Mouse (Mus musculus) stomach, embryonic 16.5 days (tissue): ENCODE data around the gene Smap2. TPM values are rescaled to one million over a fixed set of nuclear protein-coding genes. Genes with fewer than 3 reads are reported as not detected.

ENCODE experiments used
- ATAC-seq: fragments of 200-750 bp; cut with Nextera tagmentation; 2 replicates; pipeline ENCODE4 v1.8.0; 2017; ENCODE audit warnings: moderate number of reproducible peaks, moderate TSS enrichment; ENCODE audit not compliant: insufficient read depth, low FRiP score
- H3K27ac ChIP-seq: fragments of 300-500 bp; sonication (generic); 2 replicates; pipeline ENCODE4 v1.5.1; 2014; ENCODE audit warnings: low read length
- H3K27me3 ChIP-seq: fragments of 300-500 bp; sonication (generic); 2 replicates; pipeline ENCODE4 v1.6.1; 2014; ENCODE audit warnings: low read length, control low read depth, mixed read lengths; ENCODE audit not compliant: control insufficient read depth, insufficient read depth
- H3K36me3 ChIP-seq: fragments of 300-500 bp; sonication (generic); 2 replicates; pipeline ENCODE4 v1.6.1; 2014; ENCODE audit warnings: low read length; ENCODE audit not compliant: control insufficient read depth, insufficient read depth
- H3K4me1 ChIP-seq: fragments of 300-500 bp; sonication (generic); 2 replicates; pipeline ENCODE4 v1.6.1; 2014; ENCODE audit warnings: low read length, control low read depth, mixed read lengths; ENCODE audit not compliant: control insufficient read depth, insufficient read depth
- H3K4me2 ChIP-seq: fragments of 300-500 bp; sonication (generic); 2 replicates; pipeline ENCODE4 v1.6.1; 2014; ENCODE audit warnings: low read depth, low read length, mixed read lengths
- H3K4me3 ChIP-seq: fragments of 300-500 bp; sonication (generic); replicated peaks from 2 replicates; pipeline ENCODE4 v1.5.1; 2014; ENCODE audit warnings: mild to moderate bottlenecking, low read length
- H3K9ac ChIP-seq: fragments of 300-500 bp; sonication (generic); 2 replicates; pipeline ENCODE4 v1.6.1; 2014; ENCODE audit warnings: low read length
- H3K9me3 ChIP-seq: fragments of 300-500 bp; sonication (generic); replicated peaks from 2 replicates; pipeline ENCODE4 v1.6.1; 2016; ENCODE audit warnings: low read length, control low read depth; ENCODE audit not compliant: control insufficient read depth
- WGBS: fragments of 180-500 bp; shearing (Covaris S2); extraction: QIAGEN DNeasy Blood & Tissue Kit; methylation state at CpG from one replicate; pipeline ENCODE4 v1.1.7; 2014; 5-methylcytosine and 5-hydroxymethylcytosine counted together
- polyA plus RNA-seq: library from polyadenylated mRNA; unstranded; fragments of >200 nt; fragmentation: Nextera tagmentation; extraction: Ambion mirVana; gene quantifications from 2 replicates; pipeline ENCODE4 v1.2.1, GENCODE M21; 2015

Smap2 gene
- polyA plus RNA-seq, 1 experiment from 2014 or later, result 10.0 TPM

DNA sequence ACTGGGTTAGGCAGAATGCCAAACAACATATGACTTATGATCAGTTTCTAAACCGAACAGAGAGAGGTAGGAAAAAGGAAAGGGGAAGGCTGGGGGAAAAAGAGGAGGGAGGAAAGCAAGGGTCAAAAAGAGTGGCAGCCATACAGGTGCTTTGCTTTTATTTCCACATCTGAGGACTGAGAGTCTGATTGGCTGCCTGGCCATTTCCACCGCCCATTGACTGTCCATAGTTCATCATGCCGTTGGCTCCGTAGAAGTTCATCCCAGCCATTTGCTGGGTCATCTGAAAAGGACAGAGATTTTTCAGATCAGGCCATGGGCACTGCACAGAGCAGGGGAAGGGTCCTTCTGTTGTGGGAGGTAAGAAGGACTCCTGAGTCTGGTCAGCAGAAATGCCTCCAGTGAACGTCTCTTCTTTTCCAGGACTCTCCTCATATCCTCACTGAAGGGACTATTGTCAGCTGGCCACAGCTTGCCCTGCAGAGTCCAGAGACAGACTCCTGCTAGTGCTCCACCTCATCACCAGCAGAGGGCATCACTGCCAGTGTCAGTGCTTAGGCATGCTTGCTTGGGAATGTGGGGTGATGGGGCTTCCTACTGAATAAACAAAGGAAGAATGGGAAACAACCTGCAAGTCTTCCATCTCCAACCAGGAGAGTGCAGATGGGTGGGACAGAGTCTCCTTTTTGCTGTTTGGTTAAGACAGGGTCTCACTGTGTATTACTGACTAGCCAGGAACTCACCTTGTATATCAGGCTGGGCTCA lies 47.5 kb downstream of the Smap2 start:
- H3K4me3 ChIP-seq, result no peak overlapping the region
- H3K9ac ChIP-seq, result no peak overlapping the region
- ATAC-seq, result no peak
- no peaks in the 10 kb centered on the region for H3K4me1 ChIP-seq
- 74% methylated on average over 5 of the region's 5 CpGs for WGBS
- no peaks in the 10 kb centered on the region for H3K27me3 ChIP-seq
- no peak overlapping the region for H3K4me2 ChIP-seq
- H3K27ac ChIP-seq, result no peak overlapping the region
- H3K9me3 ChIP-seq, result no peaks in the 10 kb centered on the region
- H3K36me3 ChIP-seq, result peaks cover 5% of the 10 kb centered on the region

DNA sequence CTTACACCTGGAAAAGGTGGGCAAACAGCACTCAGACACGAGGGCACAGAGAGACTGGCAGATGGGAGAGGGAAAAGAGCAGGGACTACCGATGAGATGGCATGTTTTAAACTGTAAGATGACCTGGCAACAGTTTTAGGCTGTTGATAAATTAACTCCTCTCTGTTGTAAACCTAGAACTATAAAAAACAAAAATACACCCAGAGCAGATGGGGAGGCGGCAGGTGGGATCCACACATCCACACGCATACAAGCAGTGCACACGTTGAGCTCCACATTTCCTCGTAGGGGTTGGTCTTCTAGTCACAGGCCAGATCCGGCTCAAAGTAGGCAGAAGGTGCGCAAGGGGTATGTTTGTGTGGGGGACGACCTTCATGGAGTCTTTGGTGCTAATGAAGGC lies 48.6 kb downstream of the Smap2 start:
- no peak overlapping the region for H3K4me2 ChIP-seq
- no peaks in the 10 kb centered on the region for H3K27me3 ChIP-seq
- H3K27ac ChIP-seq, result no peak overlapping the region
- H3K9ac ChIP-seq, result no peak overlapping the region
- H3K4me1 ChIP-seq, result no peaks in the 10 kb centered on the region
- H3K4me3 ChIP-seq, result no peak overlapping the region
- 91% methylated on average over 9 of the region's 9 CpGs for WGBS
- H3K9me3 ChIP-seq, result no peaks in the 10 kb centered on the region
- ATAC-seq, result no peak
- H3K36me3 ChIP-seq, result no peaks in the 10 kb centered on the region; the same call in none of the 2 replicates

DNA sequence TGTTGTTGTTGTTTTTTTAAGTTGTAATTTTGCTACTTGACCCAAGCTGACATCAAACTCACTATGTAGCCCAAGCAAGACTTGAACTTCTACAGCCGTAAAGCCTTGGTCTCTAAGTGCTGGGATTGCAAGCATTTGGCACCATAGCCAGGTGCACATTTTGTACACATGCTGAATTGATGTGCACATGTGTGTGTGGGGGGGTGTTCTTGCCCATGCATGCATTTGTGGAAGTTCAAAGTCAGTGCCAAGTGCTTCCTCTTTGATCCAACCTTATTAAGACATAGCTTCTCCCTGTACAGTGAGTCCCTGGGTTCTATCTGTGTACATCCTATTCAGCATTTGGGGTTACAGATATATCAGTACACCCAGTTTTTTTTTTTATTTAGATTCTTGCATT lies 61.5 kb downstream of the Smap2 start:
- H3K4me2 ChIP-seq, result no peak overlapping the region
- H3K36me3 ChIP-seq, result no peaks in the 10 kb centered on the region
- H3K9ac ChIP-seq, result no peak overlapping the region
- H3K27me3 ChIP-seq, result no peaks in the 10 kb centered on the region
- WGBS, result 97% methylated on average over 1 of the region's 1 CpGs
- no peak overlapping the region for H3K4me3 ChIP-seq
- H3K9me3 ChIP-seq, result no peaks in the 10 kb centered on the region
- no peak overlapping the region for H3K27ac ChIP-seq
- ATAC-seq, result no peak
- peaks cover 7% of the 10 kb centered on the region for H3K4me1 ChIP-seq

DNA sequence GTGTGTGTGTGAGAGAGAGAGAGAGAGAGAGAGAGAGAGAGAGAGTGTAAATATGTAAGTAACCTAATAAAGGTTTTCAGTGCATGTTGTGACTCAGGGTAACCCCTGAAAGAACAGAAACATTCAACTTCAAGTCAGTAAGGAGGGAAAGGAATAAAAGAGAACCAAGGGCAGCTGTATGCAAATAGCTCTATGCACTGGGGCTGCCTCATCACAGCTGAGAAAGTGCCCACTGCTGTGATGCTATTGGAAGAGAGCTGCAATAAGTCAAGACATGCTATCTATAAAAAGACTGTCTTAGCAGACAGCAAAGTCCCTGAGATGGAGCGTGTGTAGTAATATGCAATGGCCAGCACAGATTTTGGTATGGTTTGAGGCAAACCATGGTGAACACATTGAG lies 63.4 kb downstream of the Smap2 start:
- no peak overlapping the region for H3K9ac ChIP-seq
- H3K9me3 ChIP-seq, result no peaks in the 10 kb centered on the region
- H3K4me3 ChIP-seq, result no peak overlapping the region
- no peak overlapping the region for H3K4me2 ChIP-seq
- no peak for ATAC-seq
- no peaks in the 10 kb centered on the region for H3K27me3 ChIP-seq
- H3K36me3 ChIP-seq, result no peaks in the 10 kb centered on the region
- H3K4me1 ChIP-seq, result peaks cover 8% of the 10 kb centered on the region
- WGBS, result 82% methylated on average over 1 of the region's 1 CpGs
- no peak overlapping the region for H3K27ac ChIP-seq

DNA sequence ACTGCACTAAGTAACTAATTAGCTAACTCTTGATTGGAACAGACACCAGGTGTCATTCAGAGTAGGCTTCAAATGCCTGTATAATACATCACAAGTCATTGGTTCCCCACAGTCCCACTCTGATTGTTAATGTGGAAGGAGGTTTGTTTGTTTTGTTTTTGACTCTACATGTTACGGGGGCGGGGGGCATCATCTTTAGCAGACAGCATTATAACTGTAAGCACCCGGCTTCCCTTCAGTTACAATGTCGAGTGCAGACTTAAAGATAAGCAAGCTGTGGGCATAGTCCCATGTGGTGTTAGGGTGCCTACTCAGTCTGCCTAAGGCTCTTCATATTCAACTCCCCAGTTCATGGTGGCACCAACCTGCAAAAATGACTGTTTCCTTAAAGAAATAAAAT lies 64.0 kb downstream of the Smap2 start:
- Histone ChIP-seq H3K9ac (no peak overlapping the region), H3K27ac (no peak overlapping the region), H3K4me2 (no peak overlapping the region), H3K4me1 (peaks cover 8% of the 10 kb centered on the region), H3K4me3 (no peak overlapping the region), H3K36me3 (no peaks in the 10 kb centered on the region), H3K27me3 (no peaks in the 10 kb centered on the region), H3K9me3 (no peaks in the 10 kb centered on the region)
- 61% methylated on average over 4 of the region's 4 CpGs for WGBS
- no peak for ATAC-seq

DNA sequence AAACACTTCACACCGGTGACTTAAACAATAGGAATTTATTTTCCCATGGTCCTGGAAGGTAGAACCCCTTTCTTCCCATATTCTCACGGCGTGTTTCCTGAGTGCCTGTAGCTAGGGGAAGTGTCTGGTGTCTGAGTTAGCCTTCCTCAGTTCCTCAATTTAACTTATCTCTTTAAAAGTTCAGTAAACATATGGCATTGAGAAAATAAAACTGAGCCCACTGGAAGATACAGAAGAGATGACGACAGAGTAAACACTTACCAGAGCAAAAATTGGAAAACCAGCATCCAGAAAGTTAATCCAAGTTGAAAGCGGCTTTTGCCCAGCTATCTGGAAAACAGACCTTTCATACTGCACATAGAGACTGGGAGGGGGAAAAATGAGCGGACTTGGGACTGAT lies 64.9 kb downstream of the Smap2 start:
- Histone ChIP-seq H3K27ac (no peak overlapping the region), H3K27me3 (no peaks in the 10 kb centered on the region), H3K4me1 (peaks cover 8% of the 10 kb centered on the region), H3K4me3 (peak overlapping the region; percentile 87), H3K4me2 (peak overlapping the region; percentile 91), H3K36me3 (no peaks in the 10 kb centered on the region), H3K9ac (peak overlapping the region; percentile 92), H3K9me3 (no peaks in the 10 kb centered on the region)
- 32% methylated on average over 6 of the region's 6 CpGs for WGBS
- no peak for ATAC-seq

DNA sequence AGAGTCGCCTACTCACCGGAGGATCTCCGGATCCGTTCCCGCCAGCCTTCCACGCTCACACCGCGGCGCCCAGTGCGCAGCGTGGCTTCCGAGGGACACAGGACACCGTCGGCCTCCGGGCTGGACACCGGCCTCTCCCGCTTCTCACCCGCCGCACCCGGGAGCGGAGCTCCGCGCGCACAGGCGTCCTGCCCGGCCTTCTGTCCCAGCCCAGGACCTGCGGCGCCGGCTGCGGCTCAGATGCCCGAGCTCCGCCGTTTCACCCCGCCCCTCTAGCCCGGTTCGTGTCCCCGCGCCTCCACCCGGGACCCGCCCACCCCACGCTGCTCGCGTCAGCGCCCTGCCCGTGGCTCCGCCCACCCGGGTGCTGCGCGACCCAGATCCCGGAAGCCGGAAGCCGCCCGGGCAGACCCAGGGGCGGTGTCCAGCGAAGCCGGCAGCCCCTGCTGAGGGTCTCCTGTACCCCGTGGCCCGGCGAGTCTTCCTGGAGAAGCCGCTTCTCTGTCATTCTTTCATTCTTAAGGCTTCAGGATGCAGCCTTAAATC lies 65.5 kb downstream of the Smap2 start, which contains the start of gene Zfp69:
Gene Zfp69 (minus strand): TSS at position 272 of the 546 bp plus-strand sequence.
- Histone ChIP-seq H3K9ac (peak within 1 kb of the TSS; percentile 92), H3K36me3 (no peaks in the 10 kb centered on the region), H3K4me3 (peak within 1 kb of the TSS; percentile 87), H3K4me1 (peaks cover 8% of the 10 kb centered on the region), H3K9me3 (no peaks in the 10 kb centered on the region), H3K27ac (peak within 1 kb of the TSS; percentile 79), H3K27me3 (no peaks in the 10 kb centered on the region), H3K4me2 (peak within 1 kb of the TSS; percentile 91)
- WGBS, result under 1% methylated on average over 60 of the region's 60 CpGs
- ATAC-seq, result peak; percentile 98

DNA sequence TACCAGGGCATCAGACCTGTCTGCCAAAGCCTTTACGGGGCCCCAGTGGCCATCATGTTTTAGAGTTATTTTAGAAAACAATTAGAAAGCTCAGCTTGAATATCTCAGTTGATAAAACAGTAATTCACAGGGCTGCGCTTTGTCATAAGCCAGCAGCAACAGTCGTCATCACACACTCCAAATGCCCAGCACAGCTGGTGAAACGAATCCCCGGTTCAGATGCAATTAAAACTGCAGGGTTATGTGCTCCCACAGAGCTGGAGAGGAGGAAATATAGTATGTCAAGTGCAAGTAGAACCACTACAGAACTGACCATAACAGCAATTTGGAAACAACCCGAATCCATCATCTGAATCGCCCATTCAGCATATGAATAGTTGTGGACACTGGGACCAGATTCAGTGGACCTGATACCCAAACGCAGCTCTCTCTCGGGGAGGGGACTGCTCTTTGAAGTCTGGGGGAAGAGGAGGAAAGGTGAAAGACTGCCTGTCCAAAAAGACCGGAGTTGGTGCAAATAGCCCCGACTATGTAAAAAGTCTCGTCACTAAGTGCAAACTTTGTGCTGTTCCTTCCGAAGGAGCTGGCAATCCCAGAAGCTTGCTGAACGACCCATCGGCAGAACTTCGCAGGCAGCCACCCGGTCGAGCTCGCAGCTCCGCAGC lies 66.2 kb downstream of the Smap2 start:
- H3K36me3 ChIP-seq, result no peaks in the 10 kb centered on the region
- 4% methylated on average over 20 of the region's 20 CpGs for WGBS
- no peaks in the 10 kb centered on the region for H3K27me3 ChIP-seq
- no peaks in the 10 kb centered on the region for H3K9me3 ChIP-seq
- no peak for ATAC-seq
- H3K27ac ChIP-seq, result peak overlapping the region; percentile 79
- peak overlapping the region; percentile 91 for H3K4me2 ChIP-seq
- peaks cover 8% of the 10 kb centered on the region for H3K4me1 ChIP-seq
- peak overlapping the region; percentile 92 for H3K9ac ChIP-seq
- peak overlapping the region; percentile 87 for H3K4me3 ChIP-seq

DNA sequence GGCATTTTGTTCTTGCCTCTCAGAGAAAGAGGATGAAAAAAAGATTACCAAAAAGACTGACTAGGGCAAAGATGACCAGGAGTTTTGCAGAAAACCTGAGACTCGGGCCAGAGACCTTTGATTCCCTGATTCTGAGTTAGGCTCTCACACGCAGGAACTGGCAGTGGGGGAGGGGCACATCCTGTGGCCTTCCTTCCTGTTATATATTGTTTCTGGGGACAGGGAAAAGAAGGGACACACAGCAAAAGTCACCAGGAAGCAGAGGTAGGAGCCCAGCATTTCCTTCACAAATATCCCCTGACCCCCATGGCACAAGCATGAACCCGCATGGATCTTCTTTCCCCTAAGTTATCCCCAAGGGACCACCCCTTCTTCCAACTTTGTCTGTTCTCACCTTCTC lies 68.1 kb downstream of the Smap2 start:
- 69% methylated on average over 3 of the region's 3 CpGs for WGBS
- H3K27ac ChIP-seq, result peak overlapping the region; percentile 46; the same call in 1 of the 2 replicates
- H3K4me2 ChIP-seq, result no peak overlapping the region

More for the DNA sequence above, 68.1 kb downstream of the Smap2 start:
- Histone ChIP-seq H3K4me3 (no peak overlapping the region), H3K9me3 (no peaks in the 10 kb centered on the region), H3K9ac (no peak overlapping the region), H3K36me3 (no peaks in the 10 kb centered on the region), H3K4me1 (peaks cover 8% of the 10 kb centered on the region), H3K27me3 (no peaks in the 10 kb centered on the region)
- no peak for ATAC-seq
